Mouse (Mus musculus): ENCODE measurements around the gene Aaas. TPM values are rescaled to one million over a fixed set of nuclear protein-coding genes. Genes with fewer than 3 reads are reported as not detected.

Gene Aaas
- polyA plus RNA-seq, 1 experiment from 2014 or later, result 36.1 TPM

GRCm38 (mm10) chr15:102326022-102326576, 24.5 kb downstream of the Aaas start, which contains the start of gene Pfdn5:
Gene Pfdn5 (plus strand): TSS chr15:102326116.
- peak within 1 kb of the TSS; percentile 83 for H3K4me3 ChIP-seq (ENCODE audit: low read length)
- H3K9ac ChIP-seq (ENCODE audit: low read depth, low read length), result peak within 1 kb of the TSS; percentile 82
- peak; percentile 95 for ATAC-seq
- H3K9me3 ChIP-seq (ENCODE audit: control insufficient read depth, low read length), result no peaks in the 10 kb centered on the region
- peaks cover 10% of the 10 kb centered on the region for H3K36me3 ChIP-seq (ENCODE audit: control insufficient read depth, insufficient read depth, low read length)
- peaks cover 10% of the 10 kb centered on the region for H3K4me1 ChIP-seq (ENCODE audit: control insufficient read depth, insufficient read depth, low read depth, low read length)
- peak within 1 kb of the TSS; percentile 78 for H3K27ac ChIP-seq (ENCODE audit: low read depth, low read length)
- H3K27me3 ChIP-seq (replicated peaks; ENCODE audit: control insufficient read depth, insufficient read depth, low read length), result no peaks in the 10 kb centered on the region
- 0% methylated on average over 40 of the region's 40 CpGs for WGBS
- H3K4me2 ChIP-seq (ENCODE audit: low read length), result peak within 1 kb of the TSS; percentile 73

- 75% methylated on average over 12 of the region's 12 CpGs for WGBS
- peaks cover 10% of the 10 kb centered on the region for H3K4me1 ChIP-seq (ENCODE audit: control insufficient read depth, insufficient read depth, low read depth, low read length)
- peaks cover 3% of the 10 kb centered on the region for H3K36me3 ChIP-seq (ENCODE audit: control insufficient read depth, insufficient read depth, low read length)
- ATAC-seq, result no peak
- H3K27ac ChIP-seq (ENCODE audit: low read depth, low read length), result no peak overlapping the region
- no peaks in the 10 kb centered on the region for H3K9me3 ChIP-seq (ENCODE audit: control insufficient read depth, low read length)
- H3K4me3 ChIP-seq (ENCODE audit: low read length), result no peak overlapping the region
- H3K27me3 ChIP-seq (replicated peaks; ENCODE audit: control insufficient read depth, insufficient read depth, low read length), result no peaks in the 10 kb centered on the region
- H3K9ac ChIP-seq (ENCODE audit: low read depth, low read length), result no peak overlapping the region
- peak overlapping the region; percentile 53 for H3K4me2 ChIP-seq (ENCODE audit: low read length)
Observed at GRCm38 (mm10) chr15:102324654-102325473, 25.7 kb downstream of the Aaas start.

GRCm38 (mm10) chr15:102316263-102316662, 34.3 kb downstream of the Aaas start:
- H3K36me3 ChIP-seq (ENCODE audit: control insufficient read depth, insufficient read depth, low read length), result no peaks in the 10 kb centered on the region
- H3K4me1 ChIP-seq (ENCODE audit: control insufficient read depth, insufficient read depth, low read depth, low read length), result no peaks in the 10 kb centered on the region
- H3K27me3 ChIP-seq (replicated peaks; ENCODE audit: control insufficient read depth, insufficient read depth, low read length), result no peaks in the 10 kb centered on the region
- no peak overlapping the region for H3K27ac ChIP-seq (ENCODE audit: low read depth, low read length)
- no peak overlapping the region for H3K4me3 ChIP-seq (ENCODE audit: low read length)
- no peak overlapping the region for H3K9ac ChIP-seq (ENCODE audit: low read depth, low read length)
- no peak overlapping the region for H3K4me2 ChIP-seq (ENCODE audit: low read length)
- peak; percentile 42; the same call in 1 of the 2 replicates for ATAC-seq
- 87% methylated on average over 6 of the region's 6 CpGs for WGBS
- no peaks in the 10 kb centered on the region for H3K9me3 ChIP-seq (ENCODE audit: control insufficient read depth, low read length)

GRCm38 (mm10) chr15:102315292-102315691, 35.3 kb downstream of the Aaas start:
- WGBS, result 91% methylated on average over 8 of the region's 8 CpGs
- no peak overlapping the region for H3K4me2 ChIP-seq (ENCODE audit: low read length)
- no peaks in the 10 kb centered on the region for H3K4me1 ChIP-seq (ENCODE audit: control insufficient read depth, insufficient read depth, low read depth, low read length)
- H3K27me3 ChIP-seq (replicated peaks; ENCODE audit: control insufficient read depth, insufficient read depth, low read length), result no peaks in the 10 kb centered on the region
- no peak for ATAC-seq
- no peaks in the 10 kb centered on the region for H3K36me3 ChIP-seq (ENCODE audit: control insufficient read depth, insufficient read depth, low read length)
- no peak overlapping the region for H3K4me3 ChIP-seq (ENCODE audit: low read length)
- H3K9ac ChIP-seq (ENCODE audit: low read depth, low read length), result no peak overlapping the region
- H3K9me3 ChIP-seq (ENCODE audit: control insufficient read depth, low read length), result no peaks in the 10 kb centered on the region
- no peak overlapping the region for H3K27ac ChIP-seq (ENCODE audit: low read depth, low read length)

GRCm38 (mm10) chr15:102311489-102311888, 39.1 kb downstream of the Aaas start:
- H3K36me3 ChIP-seq (ENCODE audit: control insufficient read depth, insufficient read depth, low read length), result no peaks in the 10 kb centered on the region
- no peak for ATAC-seq
- H3K4me1 ChIP-seq (ENCODE audit: control insufficient read depth, insufficient read depth, low read depth, low read length), result no peaks in the 10 kb centered on the region
- no peak overlapping the region for H3K4me3 ChIP-seq (ENCODE audit: low read length)
- H3K27ac ChIP-seq (ENCODE audit: low read depth, low read length), result no peak overlapping the region
- no peak overlapping the region for H3K4me2 ChIP-seq (ENCODE audit: low read length)
- H3K9me3 ChIP-seq (ENCODE audit: control insufficient read depth, low read length), result no peaks in the 10 kb centered on the region
- no peak overlapping the region for H3K9ac ChIP-seq (ENCODE audit: low read depth, low read length)
- no peaks in the 10 kb centered on the region for H3K27me3 ChIP-seq (replicated peaks; ENCODE audit: control insufficient read depth, insufficient read depth, low read length)

- Histone ChIP-seq H3K36me3 (ENCODE audit: control insufficient read depth, insufficient read depth, low read length) (no peaks in the 10 kb centered on the region), H3K4me2 (ENCODE audit: low read length) (no peak overlapping the region), H3K9me3 (ENCODE audit: control insufficient read depth, low read length) (no peaks in the 10 kb centered on the region), H3K27ac (ENCODE audit: low read depth, low read length) (no peak overlapping the region), H3K9ac (ENCODE audit: low read depth, low read length) (no peak overlapping the region), H3K27me3 (replicated peaks; ENCODE audit: control insufficient read depth, insufficient read depth, low read length) (no peaks in the 10 kb centered on the region), H3K4me3 (ENCODE audit: low read length) (no peak overlapping the region), H3K4me1 (ENCODE audit: control insufficient read depth, insufficient read depth, low read depth, low read length) (no peaks in the 10 kb centered on the region)
- ATAC-seq, result no peak
- WGBS, result 81% methylated on average over 10 of the region's 10 CpGs
Observed at GRCm38 (mm10) chr15:102310074-102310845, 40.3 kb downstream of the Aaas start.

- H3K4me3 ChIP-seq (ENCODE audit: low read length), result no peak overlapping the region
- H3K4me2 ChIP-seq (ENCODE audit: low read length), result no peak overlapping the region
- H3K9ac ChIP-seq (ENCODE audit: low read depth, low read length), result no peak overlapping the region
- H3K4me1 ChIP-seq (ENCODE audit: control insufficient read depth, insufficient read depth, low read depth, low read length), result no peaks in the 10 kb centered on the region
- WGBS, result 87% methylated on average over 9 of the region's 9 CpGs
- H3K27ac ChIP-seq (ENCODE audit: low read depth, low read length), result no peak overlapping the region
- no peaks in the 10 kb centered on the region for H3K27me3 ChIP-seq (replicated peaks; ENCODE audit: control insufficient read depth, insufficient read depth, low read length)
- no peak for ATAC-seq
- no peaks in the 10 kb centered on the region for H3K9me3 ChIP-seq (ENCODE audit: control insufficient read depth, low read length)
- no peaks in the 10 kb centered on the region for H3K36me3 ChIP-seq (ENCODE audit: control insufficient read depth, insufficient read depth, low read length)
Observed at GRCm38 (mm10) chr15:102308717-102309116, 41.9 kb downstream of the Aaas start.

- no peaks in the 10 kb centered on the region for H3K9me3 ChIP-seq (ENCODE audit: control insufficient read depth, low read length)
- no peak for ATAC-seq
- H3K27ac ChIP-seq (ENCODE audit: low read depth, low read length), result no peak overlapping the region
- H3K36me3 ChIP-seq (ENCODE audit: control insufficient read depth, insufficient read depth, low read length), result no peaks in the 10 kb centered on the region
- H3K4me3 ChIP-seq (ENCODE audit: low read length), result no peak overlapping the region
- no peak overlapping the region for H3K9ac ChIP-seq (ENCODE audit: low read depth, low read length)
- no peaks in the 10 kb centered on the region for H3K4me1 ChIP-seq (ENCODE audit: control insufficient read depth, insufficient read depth, low read depth, low read length)
- no peak overlapping the region for H3K4me2 ChIP-seq (ENCODE audit: low read length)
- 96% methylated on average over 6 of the region's 6 CpGs for WGBS
- no peaks in the 10 kb centered on the region for H3K27me3 ChIP-seq (replicated peaks; ENCODE audit: control insufficient read depth, insufficient read depth, low read length)
Observed at GRCm38 (mm10) chr15:102302542-102302941, 48.0 kb downstream of the Aaas start.
